22 mouse cellular contexts compared by ENCODE assay signal in the genomic region with DNA sequence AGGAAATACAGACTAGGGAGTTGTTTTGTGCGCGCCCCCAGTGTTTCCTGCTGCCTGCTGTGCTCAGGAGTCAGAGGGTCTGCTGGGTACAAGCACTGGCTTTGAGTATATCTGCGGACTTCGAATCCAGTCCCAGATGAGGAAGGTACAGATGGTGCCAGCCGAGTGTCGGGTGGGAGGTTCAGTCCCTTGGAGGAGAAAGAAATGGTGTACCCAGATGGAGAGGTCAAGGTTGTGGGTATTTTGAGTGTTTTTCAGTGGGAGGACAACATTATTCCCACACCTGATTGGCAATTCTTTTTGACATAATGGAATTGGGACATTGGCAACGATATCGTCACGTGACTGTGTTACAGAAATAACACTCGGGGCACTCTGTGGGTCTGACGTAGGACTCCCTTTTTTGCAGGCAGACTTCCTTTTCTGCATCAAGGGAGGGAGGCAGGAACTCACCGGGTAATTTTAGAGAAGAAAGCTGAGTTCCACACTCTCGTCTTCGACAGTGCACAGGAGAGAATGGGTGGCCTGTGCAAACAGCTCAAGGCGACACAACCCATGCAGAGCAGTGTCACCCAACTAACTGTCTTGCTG. TPM values are rescaled to one million over a fixed set of nuclear protein-coding genes. Genes with fewer than 3 reads are reported as not detected.
A peak's percentile ranks its signal among the peaks of the same experiment; 100 is the strongest.
DNase-seq lines count a peak whose midpoint lies in the region; ATAC-seq and TF ChIP-seq lines count a peak whose summit lies in the region.
"Had no signal": no experiment of that assay in that cellular context is flagged by ENCODE, and none has a peak within 500 bp of the region (broad histone marks: within the 10 kb centered on the region; RNA-seq: fewer than 3 reads in every experiment).

No protein-coding gene starts in this region.

- H3K4me2 ChIP-seq in heart, embryonic 11.5 days = no peak overlapping the region
- H3K4me2 ChIP-seq: heart, embryonic 13.5 days; limb, embryonic 12.5 days; liver, embryonic 15.5 days; neural tube, embryonic 13.5 days had no signal

- no peaks in the 10 kb centered on the region for H3K79me2 ChIP-seq in heart, adult 2 months (replicated peaks; ENCODE audit: control insufficient read depth, insufficient read depth, low read length)

- H3K9ac ChIP-seq in heart, adult 2 months (ENCODE audit: low read depth, low read length) = no peak overlapping the region
- no peak overlapping the region for H3K9ac ChIP-seq in heart, embryonic 11.5 days (ENCODE audit: low read depth, low read length)
- H3K9ac ChIP-seq: forebrain, postnatal 0 days; heart, embryonic 13.5 days; limb, embryonic 12.5 days; liver, embryonic 15.5 days; neural tube, embryonic 13.5 days had no signal

- H3K4me1 ChIP-seq in heart, adult 2 months (ENCODE audit: control insufficient read depth, insufficient read depth, low read length) = peaks cover 2% of the 10 kb centered on the region; the same call in 1 of the 2 replicates
- no peaks in the 10 kb centered on the region for H3K4me1 ChIP-seq in heart, embryonic 11.5 days (ENCODE audit: control insufficient read depth, insufficient read depth, low read length)
- H3K4me1 ChIP-seq in brown adipose tissue, adult 24 weeks (ENCODE audit: control insufficient read depth, insufficient read depth, insufficient read length, low read length) = peaks cover 3% of the 10 kb centered on the region; the same call in 1 of the 2 replicates
- no peaks in the 10 kb centered on the region for H3K4me1 ChIP-seq in heart, embryonic 10.5 days
- H3K4me1 ChIP-seq: heart, embryonic 13.5 days; limb, embryonic 12.5 days; liver, embryonic 15.5 days; neural tube, embryonic 13.5 days had no signal

- no peaks in the 10 kb centered on the region for H3K27me3 ChIP-seq in heart, adult 2 months (ENCODE audit: control insufficient read depth, insufficient read depth, low read length)
- no peaks in the 10 kb centered on the region for H3K27me3 ChIP-seq in heart, embryonic 11.5 days (ENCODE audit: control insufficient read depth, insufficient read depth, low read length)
- H3K27me3 ChIP-seq in heart, embryonic 10.5 days (ENCODE audit: insufficient read depth, poor library complexity, severe bottlenecking) = no peaks in the 10 kb centered on the region
- H3K27me3 ChIP-seq: heart, embryonic 13.5 days; limb, embryonic 12.5 days; liver, embryonic 15.5 days; neural tube, embryonic 13.5 days had no signal

- peak; percentile 15 to 20 for DNase-seq in heart, adult 2 months
- DNase-seq in heart, embryonic 10.5 days (ENCODE audit: low spot score) = peak; percentile 53
- peak; percentile 12 to 13 for DNase-seq in left cerebral cortex, postnatal 36 days (ENCODE audit: low spot score in 2 of 2)
- DNase-seq in gastrocnemius, postnatal 36 days = no peak
- DNase-seq in ovary, postnatal 10 days (ENCODE audit: low spot score) = no peak
- DNase-seq: cerebellum, adult 11 months; cerebellum, postnatal 25 days; forebrain, postnatal 0 days; lung, postnatal 14 days; thymus, postnatal 4 days had no signal

- ATAC-seq in heart, embryonic 11.5 days (replicated peaks; ENCODE audit: insufficient number of reproducible peaks, low FRiP score, low TSS enrichment) = no peak
- ATAC-seq: forebrain, postnatal 0 days had no signal

- H3K9me3 ChIP-seq in heart, embryonic 11.5 days (replicated peaks; ENCODE audit: control insufficient read depth, low read length) = no peaks in the 10 kb centered on the region
- H3K9me3 ChIP-seq in heart, embryonic 10.5 days = no peaks in the 10 kb centered on the region
- H3K9me3 ChIP-seq: embryonic facial prominence, embryonic 10.5 days; heart, embryonic 13.5 days; limb, embryonic 12.5 days; liver, embryonic 15.5 days; neural tube, embryonic 13.5 days had no signal

- TF ChIP-seq CTCF in heart, adult 2 months (IDR thresholded peaks at IDR 0.05) = no peak

- intact Hi-C loops in heart, adult 2 months (cut with DNase I) = no loop called here
- intact Hi-C loops in left cerebral cortex, postnatal 36 days (cut with DNase I) = no loop called here
- intact Hi-C loops in gastrocnemius, postnatal 36 days (cut with DNase I) = no loop called here

- peak overlapping the region; percentile 10; the same call in 1 of the 2 replicates for H3K4me3 ChIP-seq in heart, adult 2 months
- H3K4me3 ChIP-seq in heart, embryonic 11.5 days (ENCODE audit: low read depth, low read length) = no peak overlapping the region
- H3K4me3 ChIP-seq in brown adipose tissue, adult 24 weeks (ENCODE audit: insufficient read depth, low read depth, low read length) = no peak overlapping the region
- H3K4me3 ChIP-seq in heart, embryonic 10.5 days = no peak overlapping the region
- H3K4me3 ChIP-seq: embryonic facial prominence, embryonic 10.5 days; erythroblast, embryonic 14.5 days; heart, embryonic 13.5 days; layer of hippocampus, adult 2 months; limb, embryonic 12.5 days; liver, embryonic 15.5 days; neural tube, embryonic 13.5 days had no signal

- no peaks in the 10 kb centered on the region for H3K36me3 ChIP-seq in heart, adult 2 months (ENCODE audit: control insufficient read depth, insufficient read depth, low read length)
- no peaks in the 10 kb centered on the region for H3K36me3 ChIP-seq in heart, embryonic 11.5 days (ENCODE audit: control insufficient read depth, insufficient read depth, low read length)
- H3K36me3 ChIP-seq in heart, embryonic 10.5 days = no peaks in the 10 kb centered on the region
- H3K36me3 ChIP-seq: embryonic facial prominence, embryonic 10.5 days; heart, embryonic 13.5 days; limb, embryonic 12.5 days; liver, embryonic 15.5 days; neural tube, embryonic 13.5 days had no signal

- TF ChIP-seq POLR2A in heart, adult 2 months (IDR thresholded peaks at IDR 0.05; ENCODE audit: insufficient read depth, low read depth, low read length) = no peak

- H3K27ac ChIP-seq in heart, adult 2 months = peak overlapping the region; percentile 55
- no peak overlapping the region for H3K27ac ChIP-seq in heart, embryonic 11.5 days (ENCODE audit: low read depth, low read length)
- H3K27ac ChIP-seq in brown adipose tissue, adult 24 weeks (replicated peaks; ENCODE audit: low read depth, low read length) = peak overlapping the region; percentile 45; the same call in 1 of the 2 replicates
- H3K27ac ChIP-seq in heart, embryonic 10.5 days = no peak overlapping the region
- H3K27ac ChIP-seq: embryonic facial prominence, embryonic 10.5 days; heart, embryonic 13.5 days; layer of hippocampus, adult 2 months; limb, embryonic 12.5 days; liver, embryonic 15.5 days; neural tube, embryonic 13.5 days had no signal

- WGBS in heart, adult 2 months = 41% methylated on average over 15 of the region's 15 CpGs
- WGBS in heart, embryonic 11.5 days (ENCODE audit: insufficient replicate concordance) = 84% methylated on average over 15 of the region's 15 CpGs
- 87% methylated on average over 15 of the region's 15 CpGs for WGBS in heart, embryonic 10.5 days

- TF ChIP-seq EP300 in heart, adult 2 months (IDR thresholded peaks at IDR 0.05; ENCODE audit: insufficient read depth, low read depth, low read length) = no peak

RNA-seq across cellular contexts. Expression of a gene that starts 33.2 kb away (rescaled TPM):
- total RNA-seq in heart, adult 2 months (2021) = not detected
- not detected in 2 replicates for polyA plus RNA-seq in heart, adult 2 months (2012; rRNA removed)
- polyA plus RNA-seq in heart, embryonic 11.5 days (2014; fragmentation: Nextera tagmentation; extraction: Ambion mirVana) = not detected in 2 replicates
- not detected in 2 replicates for polyA plus RNA-seq in brown adipose tissue, adult 24 weeks (2012; ENCODE audit: insufficient read depth, insufficient read length, missing spikeins)
- polyA plus RNA-seq in heart, embryonic 10.5 days (2016; fragmentation: Nextera tagmentation; extraction: Ambion mirVana) = not detected in 2 replicates
- total RNA-seq in left cerebral cortex, postnatal 36 days (2021) = not detected
- total RNA-seq in gastrocnemius, postnatal 36 days (2021) = not detected
- total RNA-seq: ES-E14; forebrain, postnatal 0 days; layer of hippocampus, adult 2 months; monocyte, adult 5-6 weeks had no signal
- polyA plus RNA-seq: embryonic facial prominence, embryonic 10.5 days; erythroblast, embryonic 14.5 days; heart, embryonic 13.5 days; kidney, embryonic 16.5 days; liver, embryonic 15.5 days; neural tube, embryonic 13.5 days had no signal

Comparison
In these comparisons a context has a peak if more than half of its experiments do, and no peak if none do; other contexts are left out.
1. H3K27ac ChIP-seq: peak in heart, adult 2 months (single experiment) and brown adipose tissue, adult 24 weeks (single experiment); none in heart, embryonic 11.5 days (single experiment) and heart, embryonic 10.5 days (single experiment).
2. DNase-seq: peak in heart, adult 2 months (2 of 2), heart, embryonic 10.5 days (single experiment) and left cerebral cortex, postnatal 36 days (2 of 2); none in gastrocnemius, postnatal 36 days (0 of 2) and ovary, postnatal 10 days (single experiment).